Mouse (Mus musculus): Measurements from ENCODE around the gene Golga3. TPM values are rescaled to one million over a fixed set of nuclear protein-coding genes. Genes with fewer than 3 reads are reported as not detected.

The Golga3 gene
- polyA plus RNA-seq (2014; fragmentation: Illumina TruSeq; extraction: RNeasy Lipid Tissue Mini Kit (QIAGEN cat#74804); ENCODE audit: low read depth, low replicate concordance), result 30.8 TPM

GRCm38 (mm10) chr5:110176362-110177020, at the start of gene Golga3:
Gene Golga3 (plus strand): TSS chr5:110176701.

GRCm38 (mm10) chr5:110135293-110136086, 41.0 kb upstream of the Golga3 start, which contains the start of gene Chfr:
Gene Chfr (plus strand): TSS chr5:110135842.

GRCm38 (mm10) chr5:110230780-110231461, 54.4 kb downstream of the Golga3 start, which contains the start of gene Ankle2:
Gene Ankle2 (plus strand): TSS chr5:110231004.

GRCm38 (mm10) chr5:110269141-110270101, 92.9 kb downstream of the Golga3 start, which contains the start of gene Pgam5:
Gene Pgam5 (minus strand): TSS chr5:110269913.

Other genes with a start within 250 kb of the Golga3 start
- 40.7 TPM for gene Zfp932, start 180.2 kb upstream of the Golga3 start, polyA plus RNA-seq (2014; fragmentation: Illumina TruSeq; extraction: RNeasy Lipid Tissue Mini Kit (QIAGEN cat#74804); ENCODE audit: low read depth, low replicate concordance)
- gene Gm17655, start 104.2 kb upstream of the Golga3 start, polyA plus RNA-seq (2014; fragmentation: Illumina TruSeq; extraction: RNeasy Lipid Tissue Mini Kit (QIAGEN cat#74804); ENCODE audit: low read depth, low replicate concordance), result 5.9 TPM
- 1.4 TPM for gene Gm35315, start 82.3 kb upstream of the Golga3 start, polyA plus RNA-seq (2014; fragmentation: Illumina TruSeq; extraction: RNeasy Lipid Tissue Mini Kit (QIAGEN cat#74804); ENCODE audit: low read depth, low replicate concordance)
- 0.10 TPM for gene Plcxd1, start 76.7 kb upstream of the Golga3 start, polyA plus RNA-seq (2014; fragmentation: Illumina TruSeq; extraction: RNeasy Lipid Tissue Mini Kit (QIAGEN cat#74804); ENCODE audit: low read depth, low replicate concordance)
- not detected for gene Gtpbp6, start 68.5 kb upstream of the Golga3 start, polyA plus RNA-seq (2014; fragmentation: Illumina TruSeq; extraction: RNeasy Lipid Tissue Mini Kit (QIAGEN cat#74804); ENCODE audit: low read depth, low replicate concordance)
- gene Zfp605, start 66.6 kb upstream of the Golga3 start, polyA plus RNA-seq (2014; fragmentation: Illumina TruSeq; extraction: RNeasy Lipid Tissue Mini Kit (QIAGEN cat#74804); ENCODE audit: low read depth, low replicate concordance), result 3.8 TPM
- gene Chfr, start 40.9 kb upstream of the Golga3 start, polyA plus RNA-seq (2014; fragmentation: Illumina TruSeq; extraction: RNeasy Lipid Tissue Mini Kit (QIAGEN cat#74804); ENCODE audit: low read depth, low replicate concordance), result 60.8 TPM
- 66.7 TPM for gene Ankle2, start 54.3 kb downstream of the Golga3 start, polyA plus RNA-seq (2014; fragmentation: Illumina TruSeq; extraction: RNeasy Lipid Tissue Mini Kit (QIAGEN cat#74804); ENCODE audit: low read depth, low replicate concordance)
- 19.7 TPM for gene Pgam5, start 93.2 kb downstream of the Golga3 start, polyA plus RNA-seq (2014; fragmentation: Illumina TruSeq; extraction: RNeasy Lipid Tissue Mini Kit (QIAGEN cat#74804); ENCODE audit: low read depth, low replicate concordance)
- gene Pxmp2, start 109.5 kb downstream of the Golga3 start, polyA plus RNA-seq (2014; fragmentation: Illumina TruSeq; extraction: RNeasy Lipid Tissue Mini Kit (QIAGEN cat#74804); ENCODE audit: low read depth, low replicate concordance), result 3.6 TPM
- gene Pole, start 109.6 kb downstream of the Golga3 start, polyA plus RNA-seq (2014; fragmentation: Illumina TruSeq; extraction: RNeasy Lipid Tissue Mini Kit (QIAGEN cat#74804); ENCODE audit: low read depth, low replicate concordance), result 42.3 TPM
- 22.6 TPM for gene P2rx2, start 166.5 kb downstream of the Golga3 start, polyA plus RNA-seq (2014; fragmentation: Illumina TruSeq; extraction: RNeasy Lipid Tissue Mini Kit (QIAGEN cat#74804); ENCODE audit: low read depth, low replicate concordance)
- gene Lrcol1, start 168.0 kb downstream of the Golga3 start, polyA plus RNA-seq (2014; fragmentation: Illumina TruSeq; extraction: RNeasy Lipid Tissue Mini Kit (QIAGEN cat#74804); ENCODE audit: low read depth, low replicate concordance), result not detected

Measured in testis, adult 10 weeks (tissue).